Mouse (Mus musculus) cortical plate, adult 2 months (tissue): ENCODE results near the gene Pkm. TPM values are rescaled to one million over a fixed set of nuclear protein-coding genes. Genes with fewer than 3 reads are reported as not detected.

Experiments
- H3K27ac ChIP-seq: fragments of 200-500 bp; 2 replicates; pipeline ENCODE4 v1.5.1; 2012; ENCODE audit warnings: low read length, control low read depth, inconsistent platforms; ENCODE audit not compliant: insufficient read depth
- H3K4me1 ChIP-seq: fragments of 200-500 bp; 2 replicates; pipeline ENCODE4 v1.6.1; 2011; ENCODE audit warnings: low read length; ENCODE audit not compliant: control insufficient read depth, insufficient read depth
- H3K4me3 ChIP-seq: fragments of 200-500 bp; 2 replicates; pipeline ENCODE4 v1.5.1; 2011; ENCODE audit warnings: mild to moderate bottlenecking, low read length, control low read depth; ENCODE audit not compliant: insufficient read depth
- CTCF ChIP-seq: fragments of 200-500 bp; IDR thresholded peaks from 2 replicates; pipeline ENCODE4 v1.5.1; 2011; ENCODE audit warnings: mild to moderate bottlenecking, control low read depth, low read length; ENCODE audit not compliant: insufficient read depth; ENCODE audit errors: extremely low read depth
- POLR2A ChIP-seq: fragments of 200-500 bp; IDR thresholded peaks from 2 replicates; pipeline ENCODE4 v1.6.1; 2011; ENCODE audit warnings: mild to moderate bottlenecking, low read length, control low read depth; ENCODE audit not compliant: insufficient read depth; ENCODE audit errors: extremely low read depth
- polyA plus RNA-seq: library from polyadenylated mRNA; depleted of rRNA; stranded (reverse); fragments of >200 nt; gene quantifications from 2 replicates; pipeline ENCODE4 v1.2.3, GENCODE M21; 2012; rRNA removed

Pkm gene
- polyA plus RNA-seq, 1 experiment, result 1,545 TPM

DNA sequence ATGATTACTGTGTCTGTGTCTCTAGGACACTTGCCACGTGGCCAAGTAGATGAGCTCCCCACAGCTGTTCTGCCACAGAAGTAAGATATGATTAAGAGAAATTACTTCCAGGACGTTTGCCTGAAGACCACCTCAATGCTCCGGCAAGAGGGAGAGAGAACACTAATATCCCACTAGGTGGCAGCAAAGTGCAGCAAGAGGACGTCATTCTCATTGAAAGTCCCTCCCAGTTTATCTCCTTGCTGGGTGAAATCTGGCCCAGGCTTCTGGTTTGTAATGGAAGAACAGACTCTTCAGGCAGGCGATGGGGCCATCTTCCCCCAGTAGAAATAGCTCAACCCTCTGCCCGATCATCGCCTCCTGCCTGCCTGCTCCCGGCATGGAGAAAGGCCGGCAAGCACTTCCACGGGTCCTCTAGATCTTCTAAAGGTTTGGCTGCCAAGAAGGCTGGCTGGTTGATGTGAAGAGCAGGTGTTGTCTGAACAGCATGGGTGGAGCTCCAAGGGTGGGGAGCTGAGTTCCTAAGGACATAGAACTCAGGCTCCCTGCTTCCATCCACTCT lies 67.0 kb downstream of the Pkm start:
- Histone ChIP-seq H3K27ac (no peak overlapping the region), H3K4me3 (peak overlapping the region; percentile 32), H3K4me1 (peaks cover 6% of the 10 kb centered on the region; the same call in 1 of the 2 replicates)
- 0 out of 2 replicates have a peak, but pooled peaks have one; percentile 8 for TF ChIP-seq POLR2A
- TF ChIP-seq CTCF, result peak; percentile 87

DNA sequence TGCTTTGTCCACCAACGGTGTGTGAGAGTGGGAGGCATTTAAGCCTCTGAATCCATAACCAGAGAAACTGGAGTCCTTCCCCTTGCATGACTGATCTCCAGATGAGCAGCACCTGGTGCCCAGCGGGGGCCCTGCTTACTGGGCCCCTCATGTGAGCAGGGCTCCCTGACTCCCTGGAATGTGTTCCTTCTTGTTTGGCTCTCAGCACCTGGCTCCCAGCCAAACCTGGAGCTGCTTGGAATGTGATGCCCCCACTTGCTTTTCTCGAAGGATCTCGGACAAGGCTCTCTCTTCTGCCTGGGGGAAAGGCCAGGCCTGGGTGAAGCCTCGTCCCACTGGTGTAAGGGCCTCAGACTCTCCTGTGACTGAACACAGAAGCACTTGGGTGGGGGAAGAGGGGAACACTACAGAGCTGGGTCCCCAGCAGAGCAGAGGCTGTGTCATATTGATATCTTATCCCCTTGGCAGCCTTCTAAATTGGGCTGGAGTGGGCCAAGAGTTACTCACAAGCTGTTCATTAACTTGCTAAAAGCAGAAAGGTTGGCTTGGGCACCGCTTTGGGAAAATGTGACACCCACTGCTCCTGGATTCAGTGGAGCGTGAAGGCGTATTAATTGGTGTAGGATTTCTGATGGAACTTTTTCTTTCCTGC lies 67.7 kb downstream of the Pkm start:
- H3K4me3 ChIP-seq, result no peak overlapping the region; the same call in 1 of the 2 replicates
- peak overlapping the region; percentile 23; the same call in 1 of the 2 replicates for H3K27ac ChIP-seq
- no peak for TF ChIP-seq CTCF
- no peak for TF ChIP-seq POLR2A
- H3K4me1 ChIP-seq, result peaks cover 6% of the 10 kb centered on the region; the same call in 1 of the 2 replicates

DNA sequence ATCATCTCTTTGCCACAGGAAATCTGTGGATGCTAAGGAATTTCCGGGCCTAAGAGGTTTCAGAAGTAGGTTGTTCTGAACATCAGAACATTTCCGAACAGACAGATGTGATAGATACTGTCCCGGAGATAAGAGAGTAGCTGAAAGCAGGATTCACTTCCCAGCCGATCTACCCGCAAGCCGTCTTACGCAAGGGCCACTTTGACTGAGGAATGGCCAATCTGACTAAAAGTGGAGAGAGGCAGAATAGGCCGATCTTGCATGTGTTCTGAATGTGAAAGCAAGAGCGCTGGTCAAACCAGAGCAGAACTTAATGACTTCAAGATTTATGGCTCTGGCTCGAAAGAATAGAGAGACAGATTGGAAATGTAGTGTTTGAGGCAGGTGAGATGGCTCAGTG lies 69.3 kb downstream of the Pkm start:
- no peak for TF ChIP-seq CTCF
- TF ChIP-seq POLR2A, result no peak
- no peak overlapping the region for H3K4me3 ChIP-seq
- no peak overlapping the region for H3K27ac ChIP-seq
- H3K4me1 ChIP-seq, result peaks cover 6% of the 10 kb centered on the region; the same call in 1 of the 2 replicates

GRCm38 (mm10) chr9:59727569-59728286 lies 71.6 kb downstream of the Pkm start:
- H3K4me1 ChIP-seq, result peaks cover 6% of the 10 kb centered on the region; the same call in 1 of the 2 replicates
- TF ChIP-seq POLR2A (no peak), CTCF (no peak)
- H3K27ac ChIP-seq, result no peak overlapping the region
- H3K4me3 ChIP-seq, result no peak overlapping the region

Other genes starting within 250 kb of the Pkm start
- gene Arih1, start 169.8 kb upstream of the Pkm start, polyA plus RNA-seq, result 48.8 and 49.5 TPM in 2 replicates
- gene Hexa, start 116.8 kb upstream of the Pkm start, polyA plus RNA-seq, result 56.1 and 59.4 TPM in 2 replicates
- 2.8 TPM in 2 replicates for gene Tmem202, start 116.5 kb upstream of the Pkm start, polyA plus RNA-seq
- 11.7 and 14.3 TPM in 2 replicates for gene Celf6, start 78.5 kb upstream of the Pkm start, polyA plus RNA-seq
- 199 and 202 TPM in 2 replicates for gene Parp6, start 39.1 kb upstream of the Pkm start, polyA plus RNA-seq
- gene Gramd2, start 23.8 kb downstream of the Pkm start, polyA plus RNA-seq, result 18.7 and 18.9 TPM in 2 replicates
- gene Senp8, start 94.3 kb downstream of the Pkm start, polyA plus RNA-seq, result 5.1 and 6.3 TPM in 2 replicates
- gene Myo9a, start 94.5 kb downstream of the Pkm start, polyA plus RNA-seq, result 23.8 and 24.2 TPM in 2 replicates